Mouse (Mus musculus) heart, adult 2 months (tissue): Measurements from ENCODE around the gene Ccdc142.

Source experiments
- CTCF ChIP-seq: fragments of 200-600 bp; IDR thresholded peaks from 2 replicates; pipeline ENCODE4 v1.8.1; 2022; ENCODE audit warnings: antibody characterized with exemption, mild to moderate bottlenecking, moderate library complexity
- EP300 ChIP-seq: fragments of 200-500 bp; IDR thresholded peaks from 2 replicates; pipeline ENCODE4 v1.6.1; 2011; ENCODE audit warnings: low read depth, low read length, control low read depth; ENCODE audit not compliant: insufficient read depth
- POLR2A ChIP-seq: fragments of 200-500 bp; IDR thresholded peaks from 2 replicates; pipeline ENCODE4 v1.6.1; 2011; ENCODE audit warnings: mild to moderate bottlenecking, low read depth, low read length, control low read depth; ENCODE audit not compliant: insufficient read depth

DNA sequence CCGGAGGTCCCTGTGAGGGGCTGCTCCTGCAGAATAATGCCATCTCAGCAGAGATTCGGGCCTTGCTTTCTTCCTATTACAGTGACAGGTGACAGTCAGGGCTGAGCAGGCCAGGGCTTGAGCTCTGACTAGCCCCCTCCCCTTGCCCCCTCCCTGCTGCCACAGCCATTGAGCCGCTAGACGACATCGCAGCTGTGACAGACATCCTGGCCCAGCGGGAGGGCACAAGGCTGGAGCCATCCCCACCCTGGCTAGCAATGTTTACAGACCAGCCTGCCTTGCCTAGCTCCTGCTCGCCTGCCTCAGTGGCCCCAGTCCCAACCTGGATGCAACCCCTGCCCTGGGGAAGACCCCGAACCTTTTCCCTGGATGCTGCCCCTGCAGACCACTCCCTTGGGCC, 50.3 kb downstream of the Ccdc142 start:
- TF ChIP-seq CTCF (no peak), EP300 (no peak), POLR2A (no peak)
